Mouse (Mus musculus) v-Abl transformed pro-B cells (cell line): ENCODE results near the gene Wbp11.

Source experiments
- in situ Hi-C, 2 experiments: fragments of 400-800 bp; cut with MboI; formaldehyde crosslinking; loops; one replicate each; pipeline ENCODE4 v1.15.1; 2025; ENCODE audit not compliant: unreplicated experiment in 2 of 2

The Wbp11 gene

GRCm38 (mm10) chr6:136845706-136846480 is 17.9 kb upstream of the Wbp11 start:
- in situ Hi-C loops, result loop anchor here (25.0 kb wide), 2 partner anchors 891 to 1609 kb away; partner anchors contain the start of gene Strap (in 2 of the 2)

- in situ Hi-C loops, result loop anchor here (25.0 kb wide), 2 partner anchors 892 to 1608 kb away; partner anchors contain the start of gene Strap (in 2 of the 2)
These were observed 16.9 kb upstream of the Wbp11 start for GRCm38 (mm10) chr6:136844903-136845302.

- in situ Hi-C loops, result loop anchor here (25.0 kb wide), 2 partner anchors 900 to 1600 kb away; partner anchors contain the start of gene Strap (in 2 of the 2)
These were observed 9.3 kb upstream of the Wbp11 start for GRCm38 (mm10) chr6:136837323-136837722.

GRCm38 (mm10) chr6:136835352-136835751 is 7.3 kb upstream of the Wbp11 start, which contains the start of gene Smco3:
TSS of gene Smco3 (minus strand) at chr6:136835452.
- in situ Hi-C loops, result loop anchor here (25.0 kb wide), 2 partner anchors 902 to 1598 kb away; partner anchors contain the start of gene Strap (in 2 of the 2)

- in situ Hi-C loops, result loop anchor here (25.0 kb wide), 2 partner anchors 906 to 1594 kb away; partner anchors contain the start of gene Strap (in 2 of the 2)
These were observed 3.7 kb upstream of the Wbp11 start for GRCm38 (mm10) chr6:136831712-136832111.

- in situ Hi-C loops, result loop anchor here (25.0 kb wide), 2 partner anchors 909 to 1591 kb away; partner anchors contain the start of gene Strap (in 2 of the 2)
These were observed 648 bp upstream of the Wbp11 start for GRCm38 (mm10) chr6:136828681-136829080.

- in situ Hi-C loops, result loop anchor here (25.0 kb wide), 2 partner anchors 910 to 1590 kb away; partner anchors contain the start of gene Strap (in 2 of the 2)
These were observed 535 bp downstream of the Wbp11 start, which contains the start of gene BC049715 for GRCm38 (mm10) chr6:136827516-136827880. TSS of gene BC049715 (plus strand) at chr6:136827626.

- in situ Hi-C loops, result loop anchor here (25.0 kb wide), 2 partner anchors 910 to 1590 kb away; partner anchors contain the start of gene Strap (in 2 of the 2)
These were observed 917 bp downstream of the Wbp11 start for GRCm38 (mm10) chr6:136827116-136827515.

- in situ Hi-C loops, result loop anchor here (25.0 kb wide), 2 partner anchors 912 to 1588 kb away; partner anchors contain the start of gene Strap (in 2 of the 2)
These were observed 3.0 kb downstream of the Wbp11 start for GRCm38 (mm10) chr6:136824987-136825386.

GRCm38 (mm10) chr6:136821086-136821485 is 6.9 kb downstream of the Wbp11 start:
- in situ Hi-C loops, result no loop called here

- in situ Hi-C loops, result no loop called here
These were observed 7.7 kb downstream of the Wbp11 start for GRCm38 (mm10) chr6:136820381-136820780.

GRCm38 (mm10) chr6:136817549-136817948 is 10.5 kb downstream of the Wbp11 start:
- in situ Hi-C loops, result no loop called here

- in situ Hi-C loops, result no loop called here
These were observed 11.2 kb downstream of the Wbp11 start for GRCm38 (mm10) chr6:136816826-136817225.

GRCm38 (mm10) chr6:136815381-136815780 is 12.7 kb downstream of the Wbp11 start:
- in situ Hi-C loops, result no loop called here

GRCm38 (mm10) chr6:136813117-136813516 is 14.9 kb downstream of the Wbp11 start:
- in situ Hi-C loops, result no loop called here

GRCm38 (mm10) chr6:136811196-136811595 is 16.8 kb downstream of the Wbp11 start:
- in situ Hi-C loops, result no loop called here

GRCm38 (mm10) chr6:136809673-136810072 is 18.4 kb downstream of the Wbp11 start:
- in situ Hi-C loops, result loop anchor here in 1 of 2 experiments (10.0 kb wide), 1 partner anchor 345 kb away; no protein-coding TSS in a partner anchor

- in situ Hi-C loops, result loop anchor here in 1 of 2 experiments (10.0 kb wide), 1 partner anchor 344 kb away; no protein-coding TSS in a partner anchor
These were observed 19.0 kb downstream of the Wbp11 start for GRCm38 (mm10) chr6:136809077-136809476.

- in situ Hi-C loops, result loop anchor here in 1 of 2 experiments (10.0 kb wide), 1 partner anchor 344 kb away; no protein-coding TSS in a partner anchor
These were observed 19.4 kb downstream of the Wbp11 start for GRCm38 (mm10) chr6:136808631-136809046.

GRCm38 (mm10) chr6:136808014-136808417 is 20.0 kb downstream of the Wbp11 start, which contains the start of gene H2afj:
TSS of gene H2afj (plus strand) at chr6:136808244.
- in situ Hi-C loops, result loop anchor here in 1 of 2 experiments (10.0 kb wide), 1 partner anchor 343 kb away; no protein-coding TSS in a partner anchor
